Mouse (Mus musculus) urinary bladder, adult 2 months (tissue): ENCODE measurements around the gene Gm21497. TPM values are rescaled to one million over a fixed set of nuclear protein-coding genes. Genes with fewer than 3 reads are reported as not detected.
"Not testable (repeated sequence)": the region's sequence is repeated elsewhere in the genome, so short reads cannot be mapped to it uniquely, and the experiment has no call there.

Source experiments
- DNase-seq: peaks from one replicate; pipeline ENCODE4 v3.0.0; 2022; ENCODE audit warnings: low spot score
- polyA plus RNA-seq: library from polyadenylated mRNA; depleted of rRNA; stranded (reverse); fragments of >200 nt; gene quantifications from 2 replicates; pipeline ENCODE4 v1.2.3, GENCODE M21; 2012; rRNA removed

Gene Gm21497
- polyA plus RNA-seq, result not detected in 2 replicates

DNA sequence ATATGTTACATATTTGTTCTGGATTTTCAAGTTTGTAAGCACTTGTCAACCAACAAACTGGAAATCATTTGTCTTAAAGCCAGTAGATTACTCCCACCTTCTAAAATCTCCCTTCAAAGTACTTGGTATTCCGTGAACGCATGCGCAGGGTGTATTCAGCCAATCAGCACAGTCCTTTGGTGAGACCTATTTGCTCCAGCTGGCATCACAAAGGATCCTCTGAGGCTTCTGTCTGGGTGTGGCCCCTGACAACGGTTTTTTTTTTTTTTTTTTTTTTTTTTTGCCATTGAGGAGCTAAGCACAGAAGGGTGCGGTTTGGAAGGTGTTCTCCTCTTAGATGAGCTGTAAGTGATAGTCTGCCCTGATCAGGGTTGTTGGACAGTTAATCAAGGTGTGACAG lies at the start of gene Gm21497:
Gene Gm21497 (plus strand): TSS at position 301 of the 400 bp plus-strand sequence.
- not testable (repeated sequence) for DNase-seq
